Mouse (Mus musculus): Measurements from ENCODE around the gene Sh3pxd2a.

DNA sequence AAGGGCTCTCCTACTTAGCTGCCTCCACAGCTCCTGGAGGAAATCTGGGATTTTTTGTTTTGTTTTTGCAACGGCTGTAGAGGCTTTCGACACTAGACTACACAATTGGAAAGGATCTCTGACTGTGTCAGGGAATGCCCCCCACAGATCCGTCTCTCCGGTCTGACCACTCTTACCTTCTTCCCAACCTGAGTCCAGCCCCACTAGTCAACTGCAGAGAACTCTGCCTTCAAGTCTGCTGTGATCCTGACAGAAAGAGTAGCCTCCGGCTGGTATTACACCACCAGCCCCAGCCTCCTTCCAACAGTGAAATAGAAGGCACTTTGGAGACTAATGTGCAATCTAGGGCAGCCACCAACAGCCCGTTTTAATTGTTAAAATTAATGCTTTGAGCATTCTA is 1.5 kb downstream of the Sh3pxd2a start:
- no peak for TF ChIP-seq POLR2A (IDR thresholded peaks at IDR 0.05; ENCODE audit: low read depth, low read length)
- no peak for TF ChIP-seq CTCF (conservative IDR thresholded peaks at IDR 0.05; ENCODE audit: insufficient read depth, insufficient read length, low read depth, low read length)
